Mouse (Mus musculus) forebrain, postnatal 0 days (tissue): ENCODE results near the gene Bdnf. TPM values are rescaled to one million over a fixed set of nuclear protein-coding genes. Genes with fewer than 3 reads are reported as not detected.

Experiments used
- ATAC-seq: fragments of 200-750 bp; cut with Nextera tagmentation; 2 replicates; pipeline ENCODE4 v1.8.0; 2017; ENCODE audit warnings: mild to moderate bottlenecking, moderate library complexity
- DNase-seq: peaks from one replicate; pipeline ENCODE4 v3.0.0-alpha.2; 2015
- H3K27ac ChIP-seq: fragments of 300-500 bp; sonication (generic); 2 replicates; pipeline ENCODE4 v1.5.1; 2014; ENCODE audit warnings: low read depth, mild to moderate bottlenecking, antibody characterized with exemption, low read length, moderate library complexity, mixed read lengths
- H3K27me3 ChIP-seq: fragments of 300-500 bp; sonication (generic); 2 replicates; pipeline ENCODE4 v1.6.1; 2014; ENCODE audit warnings: mild to moderate bottlenecking, low read length, mixed read lengths; ENCODE audit not compliant: insufficient read depth
- H3K36me3 ChIP-seq: fragments of 300-500 bp; sonication (generic); 2 replicates; pipeline ENCODE4 v1.6.1; 2014; ENCODE audit warnings: mild to moderate bottlenecking, moderate library complexity; ENCODE audit not compliant: insufficient read depth
- H3K4me1 ChIP-seq: fragments of 300-500 bp; sonication (generic); 2 replicates; pipeline ENCODE4 v1.6.1; 2014; ENCODE audit warnings: antibody characterized with exemption; ENCODE audit not compliant: insufficient read depth
- H3K4me2 ChIP-seq: fragments of 300-500 bp; sonication (generic); 2 replicates; pipeline ENCODE4 v1.6.1; 2014; ENCODE audit warnings: low read depth, mild to moderate bottlenecking, moderate library complexity
- H3K4me3 ChIP-seq: fragments of 300-500 bp; sonication (generic); 2 replicates; pipeline ENCODE4 v1.5.1; 2014; ENCODE audit warnings: low read depth, low read length, mixed read lengths
- H3K9ac ChIP-seq: fragments of 300-500 bp; sonication (generic); 2 replicates; pipeline ENCODE4 v1.6.1; 2014; ENCODE audit warnings: mild to moderate bottlenecking
- H3K9me3 ChIP-seq: fragments of 300-500 bp; sonication (generic); 2 replicates; pipeline ENCODE4 v1.6.1; 2016; ENCODE audit warnings: low read length
- CTCF ChIP-seq: sonication (generic); IDR thresholded peaks from 2 replicates; pipeline ENCODE4 v1.5.1; 2016; ENCODE audit warnings: antibody characterized with exemption, control low read depth, low read depth
- WGBS: fragments of 180-500 bp; shearing (Covaris S2); extraction: QIAGEN DNeasy Blood & Tissue Kit; methylation state at CpG from one replicate; pipeline ENCODE4 v1.1.7; 2014; 5-methylcytosine and 5-hydroxymethylcytosine counted together
- polyA plus RNA-seq: library from polyadenylated mRNA; unstranded; fragments of >200 nt; fragmentation: Nextera tagmentation; extraction: Ambion mirVana; gene quantifications from 2 replicates; pipeline ENCODE4 v1.2.1, GENCODE M21; 2015
- total RNA-seq: library from RNA; depleted of rRNA; stranded (reverse); fragments of >200 nt; gene quantifications from 2 replicates; pipeline ENCODE4 v1.2.3, GENCODE M21; 2014

The Bdnf gene
- total and polyA plus RNA-seq, 2 experiments from 2014 or later = 6.0 to 8.0 TPM

DNA sequence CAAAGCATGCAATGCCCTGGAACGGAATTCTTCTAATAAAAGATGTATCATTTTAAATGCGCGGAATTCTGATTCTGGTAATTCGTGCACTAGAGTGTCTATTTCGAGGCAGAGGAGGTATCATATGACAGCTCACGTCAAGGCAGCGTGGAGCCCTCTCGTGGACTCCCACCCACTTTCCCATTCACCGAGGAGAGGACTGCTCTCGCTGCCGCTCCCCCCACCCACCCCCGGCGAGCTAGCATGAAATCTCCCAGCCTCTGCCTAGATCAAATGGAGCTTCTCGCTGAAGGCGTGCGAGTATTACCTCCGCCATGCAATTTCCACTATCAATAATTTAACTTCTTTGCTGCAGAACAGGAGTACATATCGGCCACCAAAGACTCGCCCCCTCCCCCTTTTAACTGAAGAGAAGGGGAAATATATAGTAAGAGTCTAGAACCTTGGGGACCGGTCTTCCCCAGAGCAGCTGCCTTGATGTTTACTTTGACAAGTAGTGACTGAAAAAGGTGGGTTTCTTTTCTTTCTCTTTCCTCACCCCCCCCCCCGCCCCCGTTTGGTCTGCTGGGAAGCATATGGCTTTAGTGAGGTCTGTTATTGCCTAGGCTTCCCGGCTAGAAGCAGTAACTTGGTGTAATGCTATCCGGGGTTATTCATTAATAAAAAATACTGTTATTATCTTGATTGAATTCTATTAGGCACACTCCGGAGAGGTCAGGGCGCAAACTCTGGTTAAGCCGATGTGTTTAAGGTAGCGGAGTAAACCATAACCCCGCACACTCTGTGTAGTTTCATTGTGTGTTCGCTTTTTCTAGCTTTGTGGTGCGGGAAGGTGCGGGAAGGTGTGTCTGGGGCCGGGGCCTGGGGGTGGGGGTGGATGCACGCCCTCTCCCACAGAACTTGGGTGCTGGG lies 18.0 kb downstream of the Bdnf start:
- Histone ChIP-seq H3K4me1 (0 out of 2 replicates have a peak, but pooled peaks cover 4% of the 10 kb centered on the region), H3K9ac (peak overlapping the region; percentile 48; the same call in 1 of the 2 replicates), H3K4me3 (peak overlapping the region; percentile 42), H3K4me2 (peak overlapping the region; percentile 65), H3K27me3 (peaks cover 39% of the 10 kb centered on the region), H3K9me3 (no peaks in the 10 kb centered on the region), H3K27ac (no peak overlapping the region), H3K36me3 (no peaks in the 10 kb centered on the region)
- WGBS = 1% methylated on average over 34 of the region's 34 CpGs
- peak; percentile 50 for TF ChIP-seq CTCF
- peak; percentile 65 for ATAC-seq
- DNase-seq = peak; percentile 65

DNA sequence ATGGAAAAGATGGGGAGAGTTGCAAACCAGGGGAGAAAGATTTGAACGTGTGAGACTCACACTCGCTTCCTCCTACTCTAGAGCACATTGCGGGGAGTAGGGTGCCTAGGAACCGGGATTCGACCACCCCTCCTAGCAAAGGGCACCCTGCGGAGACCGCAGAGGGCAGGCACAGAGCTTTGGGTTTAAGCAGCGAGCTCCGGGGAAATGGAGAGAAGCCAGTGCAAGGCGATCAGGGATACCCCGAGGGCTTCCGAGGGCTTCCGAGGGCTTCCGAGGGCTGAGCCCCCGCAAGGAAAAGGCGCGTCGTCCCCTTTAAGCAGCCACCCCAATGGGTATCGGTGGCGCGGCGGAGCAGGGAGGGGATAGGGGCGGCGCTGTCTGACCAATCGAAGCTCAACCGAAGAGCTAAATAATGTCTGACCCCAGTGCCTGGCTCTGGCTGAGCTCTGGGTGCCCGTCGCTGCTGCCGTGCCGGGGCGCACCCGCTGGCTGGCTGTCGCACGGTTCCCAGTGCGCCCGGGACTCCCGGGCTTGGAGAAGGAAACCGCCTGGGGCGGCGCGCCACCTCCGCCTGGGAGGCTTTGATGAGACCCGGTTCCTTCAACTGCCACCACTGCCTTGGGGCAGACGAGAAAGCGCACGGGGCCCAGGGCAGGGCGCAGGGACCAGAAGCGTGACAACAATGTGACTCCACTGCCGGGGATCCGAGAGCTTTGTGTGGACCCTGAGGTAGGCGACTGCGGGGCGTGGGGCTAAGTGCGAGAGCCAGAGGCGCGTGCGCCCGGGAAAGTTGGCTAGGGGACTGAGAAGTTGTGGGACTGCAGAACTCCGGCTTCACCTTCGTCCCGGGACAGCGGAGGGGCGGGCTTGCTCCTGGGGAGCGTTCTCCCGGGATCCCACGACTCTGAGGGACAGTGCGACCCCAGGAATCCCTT lies 18.9 kb downstream of the Bdnf start:
- H3K4me1 ChIP-seq = 0 out of 2 replicates have a peak, but pooled peaks cover 4% of the 10 kb centered on the region
- H3K27me3 ChIP-seq = peaks cover 44% of the 10 kb centered on the region
- H3K9me3 ChIP-seq = no peaks in the 10 kb centered on the region
- H3K4me3 ChIP-seq = peak overlapping the region; percentile 42
- WGBS = 2% methylated on average over 67 of the region's 67 CpGs
- no peak overlapping the region for H3K27ac ChIP-seq
- H3K9ac ChIP-seq = peak overlapping the region; percentile 48
- DNase-seq (peak; percentile 60), ATAC-seq (peak; percentile 71)
- TF ChIP-seq CTCF = no peak
- H3K36me3 ChIP-seq = no peaks in the 10 kb centered on the region
- peak overlapping the region; percentile 65 for H3K4me2 ChIP-seq

DNA sequence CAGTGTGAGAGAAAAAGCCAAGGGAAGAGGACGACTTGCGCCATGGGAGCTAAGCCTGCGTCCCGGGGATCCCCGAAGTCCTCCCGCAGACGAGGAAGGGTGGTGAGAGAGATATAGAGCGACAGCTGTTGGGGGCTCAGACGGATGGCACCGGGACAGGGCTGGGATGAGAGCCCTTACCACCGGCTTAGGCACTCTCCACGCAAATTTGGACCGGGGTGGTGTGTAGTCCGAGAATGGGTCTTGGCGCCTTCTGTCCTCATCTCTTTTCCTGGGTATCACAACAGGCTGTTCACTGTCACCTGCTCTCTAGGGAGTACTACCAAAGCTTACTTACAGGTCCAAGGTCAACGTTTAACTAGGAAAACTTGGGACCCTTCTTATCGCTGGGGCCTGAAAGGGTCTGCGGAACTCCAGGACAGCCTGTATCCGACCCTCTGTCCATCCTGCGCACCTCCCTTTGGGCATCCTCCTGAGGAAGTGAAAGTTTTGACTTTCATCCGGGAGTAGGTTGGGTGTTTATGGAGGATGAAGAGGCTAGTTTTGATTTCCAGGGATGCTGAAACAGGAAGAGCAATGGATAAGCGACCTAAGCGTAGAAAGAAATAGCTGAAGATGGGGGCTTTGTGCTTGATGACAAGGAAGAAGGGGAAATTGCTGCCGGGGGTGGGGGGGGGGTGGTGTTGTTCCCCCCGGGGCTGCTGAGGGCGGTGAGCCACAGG lies 19.8 kb downstream of the Bdnf start:
- DNase-seq (no peak), ATAC-seq (no peak; the same call in 1 of the 2 replicates)
- no peaks in the 10 kb centered on the region for H3K9me3 ChIP-seq
- peak overlapping the region; percentile 42 for H3K4me3 ChIP-seq
- no peak for TF ChIP-seq CTCF
- H3K4me2 ChIP-seq = peak overlapping the region; percentile 65
- H3K27ac ChIP-seq = no peak overlapping the region
- 0 out of 2 replicates have a peak, but pooled peaks cover 4% of the 10 kb centered on the region for H3K4me1 ChIP-seq
- no peak overlapping the region for H3K9ac ChIP-seq
- H3K36me3 ChIP-seq = no peaks in the 10 kb centered on the region
- WGBS = under 1% methylated on average over 26 of the region's 26 CpGs
- peaks cover 48% of the 10 kb centered on the region for H3K27me3 ChIP-seq

DNA sequence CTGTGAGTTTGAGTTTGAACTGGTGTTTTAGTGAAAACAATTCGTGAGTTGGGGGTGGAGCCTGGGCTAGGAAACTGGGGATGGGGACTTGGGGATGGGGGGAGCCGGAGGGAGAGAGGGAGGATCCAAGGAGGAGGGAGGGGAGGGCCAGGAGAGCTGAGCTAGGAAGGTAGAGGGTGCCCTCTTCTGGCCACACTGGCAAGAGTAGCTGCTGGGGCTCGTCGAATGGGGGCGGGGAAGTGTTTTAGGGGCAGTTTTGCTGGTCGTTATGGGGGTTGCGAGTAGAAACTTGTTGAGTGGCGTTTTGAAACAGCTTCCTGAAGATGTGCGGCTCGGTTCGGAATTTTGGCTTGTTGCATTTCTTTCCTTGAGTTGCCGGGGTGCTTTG lies 20.3 kb downstream of the Bdnf start:
- H3K4me2 ChIP-seq = peak overlapping the region; percentile 65
- H3K9ac ChIP-seq = no peak overlapping the region
- peak; percentile 82 for DNase-seq
- H3K9me3 ChIP-seq = no peaks in the 10 kb centered on the region
- no peak overlapping the region for H3K27ac ChIP-seq
- H3K4me3 ChIP-seq = peak overlapping the region; percentile 42
- 0 out of 2 replicates have a peak, but pooled peaks cover 4% of the 10 kb centered on the region for H3K4me1 ChIP-seq
- H3K27me3 ChIP-seq = peaks cover 48% of the 10 kb centered on the region
- peak; percentile 75 for ATAC-seq
- peak; percentile 84 for TF ChIP-seq CTCF
- WGBS = 0% methylated on average over 12 of the region's 12 CpGs
- H3K36me3 ChIP-seq = no peaks in the 10 kb centered on the region

DNA sequence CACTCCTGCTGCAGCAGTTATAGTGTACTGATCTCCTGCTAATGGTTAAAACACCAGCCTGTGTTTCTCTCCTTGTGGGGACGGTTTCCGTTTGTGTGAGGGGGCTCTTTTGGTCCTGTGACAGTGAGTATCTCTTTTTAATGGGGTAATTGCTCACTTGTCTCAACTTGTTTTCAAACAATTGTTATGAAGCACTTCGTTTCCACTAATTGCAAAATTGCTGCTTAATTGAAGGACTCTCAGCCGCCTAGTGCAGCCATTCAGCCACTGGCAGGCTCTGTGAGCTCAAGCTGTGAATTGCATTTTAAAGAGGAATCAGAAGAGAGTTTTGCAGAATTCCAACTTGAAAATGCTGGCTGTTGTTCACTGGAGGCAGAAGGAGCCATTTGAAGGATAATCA lies 22.7 kb downstream of the Bdnf start:
- Histone ChIP-seq H3K9me3 (no peaks in the 10 kb centered on the region), H3K9ac (no peak overlapping the region), H3K27me3 (peaks cover 38% of the 10 kb centered on the region), H3K27ac (no peak overlapping the region), H3K36me3 (no peaks in the 10 kb centered on the region), H3K4me1 (0 out of 2 replicates have a peak, but pooled peaks cover 4% of the 10 kb centered on the region), H3K4me3 (no peak overlapping the region), H3K4me2 (no peak overlapping the region)
- WGBS = 3% methylated on average over 4 of the region's 4 CpGs
- peak; percentile 24 for DNase-seq
- no peak for TF ChIP-seq CTCF
- ATAC-seq = no peak

DNA sequence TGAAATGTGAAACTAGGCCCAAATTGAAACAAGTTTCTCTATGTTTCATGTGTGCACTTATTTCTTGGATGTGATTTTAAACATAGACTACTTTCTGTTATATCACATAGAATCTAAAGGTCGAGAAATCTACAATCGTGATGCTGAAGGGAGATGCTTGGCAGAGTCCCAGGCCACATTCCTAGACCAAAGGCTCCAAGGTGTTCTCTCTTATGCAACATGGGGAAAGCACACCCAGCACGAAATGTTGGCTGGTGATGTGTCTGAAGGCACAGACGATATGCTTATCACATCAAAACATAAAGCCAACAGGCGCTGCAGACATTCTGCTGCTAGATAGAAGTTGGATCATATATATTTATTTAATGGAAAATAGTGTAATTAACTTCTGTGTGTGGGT lies 25.8 kb downstream of the Bdnf start:
- no peak for DNase-seq

More for the DNA sequence above, 25.8 kb downstream of the Bdnf start:
- Histone ChIP-seq H3K36me3 (no peaks in the 10 kb centered on the region), H3K9me3 (no peaks in the 10 kb centered on the region), H3K27me3 (peaks cover 28% of the 10 kb centered on the region), H3K27ac (no peak overlapping the region), H3K9ac (no peak overlapping the region), H3K4me1 (0 out of 2 replicates have a peak, but pooled peaks cover 2% of the 10 kb centered on the region), H3K4me2 (no peak overlapping the region), H3K4me3 (no peak overlapping the region)
- no peak for TF ChIP-seq CTCF
- ATAC-seq = no peak
- WGBS = 75% methylated on average over 5 of the region's 5 CpGs
